Mouse (Mus musculus) urinary bladder, postnatal 36 days (tissue): ENCODE measurements at regions not wholly inside any gene's neighbourhood (a gene's known extent, or its start where the extent isn't known, plus 50 kb on each side); places are given as distances from the start of the nearest gene placed in this dataset.
"Not testable (repeated sequence)": the region's sequence is repeated elsewhere in the genome, so short reads cannot be mapped to it uniquely, and the experiment has no call there.

ENCODE experiments used
- DNase-seq, 2 experiments: peaks; one replicate each; pipeline ENCODE4 v3.0.0; 2022; ENCODE audit warnings: low spot score in 2 of 2, mixed read lengths in 1 of 2

- DNase-seq: no peak
Measured at GRCm38 (mm10) chr19:54099292-54099691, 55.3 kb downstream of the Adra2a start.

GRCm38 (mm10) chr19:54099769-54100168 lies 55.8 kb downstream of the Adra2a start:
- no peak for DNase-seq

- no peak for DNase-seq
Measured at GRCm38 (mm10) chr19:54106571-54106970, 62.6 kb downstream of the Adra2a start.

GRCm38 (mm10) chr19:54107103-54107821 lies 63.3 kb downstream of the Adra2a start:
- DNase-seq: peak in 1 of 2 experiments; percentile 16

- no peak for DNase-seq
Measured at GRCm38 (mm10) chr19:54110080-54110479, 66.1 kb downstream of the Adra2a start.

- no peak for DNase-seq
Measured at GRCm38 (mm10) chr19:54112691-54113090, 68.7 kb downstream of the Adra2a start.

- DNase-seq: no peak
Measured at GRCm38 (mm10) chr19:54113421-54113820, 69.5 kb downstream of the Adra2a start.

- peak; percentile 44 for DNase-seq
Measured at GRCm38 (mm10) chr19:54114588-54115317, 70.8 kb downstream of the Adra2a start.

- DNase-seq: no peak
Measured at GRCm38 (mm10) chr19:54115335-54115734, 71.4 kb downstream of the Adra2a start.

- no peak for DNase-seq
Measured at GRCm38 (mm10) chr19:54116829-54117228, 72.9 kb downstream of the Adra2a start.

- DNase-seq: no peak
Measured at GRCm38 (mm10) chr19:54117676-54118075, 73.7 kb downstream of the Adra2a start.

- no peak for DNase-seq
Measured at GRCm38 (mm10) chr19:54123586-54123985, 79.6 kb downstream of the Adra2a start.

- DNase-seq: not testable (repeated sequence)
Measured at GRCm38 (mm10) chr19:54151766-54152165, 107.8 kb downstream of the Adra2a start.

- no peak for DNase-seq
Measured at GRCm38 (mm10) chr19:54154400-54154799, 110.4 kb downstream of the Adra2a start.

GRCm38 (mm10) chr19:54170361-54170760 lies 126.4 kb downstream of the Adra2a start:
- no peak for DNase-seq

GRCm38 (mm10) chr19:54174090-54175055 lies 130.4 kb downstream of the Adra2a start:
- no peak for DNase-seq

- peak in 1 of 2 experiments; percentile 2 for DNase-seq
Measured at GRCm38 (mm10) chr19:54175766-54176165, 131.8 kb downstream of the Adra2a start.

- no peak for DNase-seq
Measured at GRCm38 (mm10) chr19:54177491-54177890, 133.5 kb downstream of the Adra2a start.

- DNase-seq: no peak
Measured at GRCm38 (mm10) chr19:54200407-54200806, 156.5 kb downstream of the Adra2a start.

- DNase-seq: no peak
Measured at GRCm38 (mm10) chr19:54202456-54202855, 158.5 kb downstream of the Adra2a start.

GRCm38 (mm10) chr19:54206819-54207218 lies 162.9 kb downstream of the Adra2a start:
- DNase-seq: no peak

GRCm38 (mm10) chr19:54212169-54212568 lies 168.2 kb downstream of the Adra2a start:
- no peak for DNase-seq
